Mouse (Mus musculus) embryo, embryonic 11 days (tissue): ENCODE results near the gene Oas3.
"Not testable (repeated sequence)": the region's sequence is repeated elsewhere in the genome, so short reads cannot be mapped to it uniquely, and the experiment has no call there.

Experiments
- DNase-seq: peaks from one replicate; pipeline ENCODE4 v3.0.0-alpha.2; 2015

Oas3 gene

DNA sequence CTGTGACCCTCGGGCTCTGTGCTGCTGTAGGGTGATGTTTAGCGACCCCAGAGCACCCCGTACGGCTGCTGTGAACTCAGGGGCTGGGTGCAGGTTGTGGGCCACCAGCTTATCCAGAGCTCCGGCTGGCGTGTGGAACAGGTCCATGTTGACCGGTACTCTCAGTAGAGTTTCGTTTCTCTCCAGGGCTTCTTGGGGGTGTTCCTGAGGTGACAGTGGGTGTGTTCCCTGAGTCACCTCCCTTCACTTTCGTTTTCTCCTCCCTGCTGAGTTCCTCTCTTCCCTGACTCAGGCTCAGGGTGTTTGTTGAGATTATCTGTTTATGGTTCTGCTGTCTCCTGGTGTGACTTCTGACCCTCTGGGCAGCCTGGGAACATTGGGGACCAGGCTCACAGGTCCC is at the start of gene Oas3:
TSS of gene Oas3 (minus strand) at position 184 of the 400 bp plus-strand sequence.
- no peak for DNase-seq

GRCm38 (mm10) chr5:120818999-120819398 is 41.5 kb upstream of the Oas3 start:
- no peak for DNase-seq

DNA sequence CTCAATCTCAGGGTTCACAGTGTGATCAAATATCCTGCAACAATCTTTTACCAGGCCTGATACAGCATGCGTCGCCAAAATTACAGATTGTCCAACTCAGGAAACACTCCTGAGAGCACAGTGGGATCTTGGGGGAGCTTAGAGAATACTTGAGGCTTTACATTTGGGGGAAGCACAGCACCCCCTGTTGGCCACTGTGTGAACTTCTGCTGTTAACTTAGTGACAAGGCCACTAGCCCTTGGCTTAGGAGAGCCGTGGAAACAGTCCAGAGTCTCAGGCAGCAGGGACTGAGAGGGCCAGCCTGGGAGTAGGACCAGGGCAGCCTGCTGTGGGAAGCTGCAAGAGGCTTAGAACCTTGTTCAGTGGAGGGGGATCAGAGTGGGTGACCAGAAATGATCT is 38.5 kb upstream of the Oas3 start:
- no peak for DNase-seq

DNA sequence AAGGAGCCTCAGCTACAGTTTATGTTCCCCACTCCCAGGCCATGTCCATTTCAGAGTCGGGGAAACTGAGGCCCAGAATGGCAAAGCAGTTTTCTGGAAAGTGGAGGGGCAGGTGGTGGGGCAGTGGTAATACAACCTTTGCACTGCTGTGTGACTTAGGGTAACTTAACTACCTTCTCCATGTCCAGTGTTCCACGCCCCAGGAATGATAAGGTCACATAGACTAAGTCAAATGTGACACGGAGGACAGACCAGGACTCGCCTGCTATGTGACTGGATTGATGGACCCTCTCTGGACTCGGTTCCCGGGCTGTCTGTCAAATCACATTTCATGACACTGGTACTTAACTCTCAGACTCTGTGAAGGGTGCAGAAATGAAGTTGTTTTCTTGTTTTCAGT is 35.6 kb upstream of the Oas3 start:
- DNase-seq, result no peak

DNA sequence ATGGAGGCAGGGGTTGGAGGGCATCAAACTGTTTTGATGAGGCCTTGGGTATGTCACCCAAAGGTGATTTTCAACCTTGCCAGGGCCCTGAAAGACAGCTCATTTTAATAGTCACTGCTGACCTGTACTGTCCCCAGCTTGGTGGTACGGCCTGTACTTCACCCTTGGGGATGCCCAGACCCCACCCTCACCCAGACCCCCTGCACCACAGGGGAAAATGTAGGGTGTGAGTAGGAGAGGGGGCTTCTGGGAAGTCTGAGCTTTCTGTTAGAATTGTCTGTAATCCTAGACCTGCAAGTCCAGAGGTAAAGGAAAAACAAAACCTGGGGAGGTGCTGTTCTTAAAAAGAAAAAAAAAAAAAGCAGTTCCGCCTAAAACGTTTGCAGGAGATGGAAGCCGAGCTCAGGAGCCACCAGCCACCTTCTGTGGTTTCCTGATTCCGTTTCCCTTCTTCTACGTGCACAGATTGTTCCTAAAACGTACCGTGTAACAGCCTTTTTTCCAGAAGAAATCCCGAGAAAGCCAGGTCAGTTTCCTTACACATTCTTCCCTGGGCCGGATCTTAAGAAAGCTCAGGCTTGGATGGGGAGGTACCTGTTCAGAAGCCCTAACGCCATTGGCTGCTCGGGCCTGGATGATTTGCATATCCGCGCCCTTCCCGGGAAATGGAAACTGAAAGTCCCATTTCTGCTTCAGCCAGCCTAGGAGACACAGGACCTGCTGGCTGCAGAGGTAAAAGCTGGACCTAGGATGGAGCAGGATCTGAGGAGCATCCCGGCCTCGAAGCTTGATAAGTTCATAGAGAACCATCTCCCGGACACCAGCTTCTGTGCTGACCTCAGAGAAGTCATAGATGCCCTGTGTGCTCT is 34.7 kb upstream of the Oas3 start, which contains the start of gene Oas1c:
TSS of gene Oas1c (minus strand) at position 564 of the 869 bp plus-strand sequence.
- peak; percentile 92 for DNase-seq

DNA sequence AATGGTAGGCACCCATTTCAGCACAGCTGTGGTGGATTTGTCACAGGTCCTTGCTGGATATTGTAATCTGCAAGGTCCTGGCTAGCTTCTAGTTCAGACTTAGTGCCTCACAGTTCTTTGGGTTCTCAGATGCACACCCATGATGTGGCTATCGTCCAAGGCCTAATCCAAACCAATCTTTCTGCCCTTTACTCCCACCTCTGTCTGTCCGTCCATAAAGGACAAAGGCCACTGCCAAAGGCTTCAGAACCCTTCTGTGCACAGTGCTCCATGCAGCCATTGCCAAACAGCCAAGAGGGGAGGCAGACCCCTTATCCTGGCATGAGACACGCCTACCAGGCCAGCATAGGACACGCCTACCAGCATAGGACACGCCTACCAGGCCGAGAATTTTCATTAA is 31.7 kb upstream of the Oas3 start:
- no peak for DNase-seq

GRCm38 (mm10) chr5:120806458-120806857 is 29.0 kb upstream of the Oas3 start:
- peak; percentile 56 for DNase-seq

DNA sequence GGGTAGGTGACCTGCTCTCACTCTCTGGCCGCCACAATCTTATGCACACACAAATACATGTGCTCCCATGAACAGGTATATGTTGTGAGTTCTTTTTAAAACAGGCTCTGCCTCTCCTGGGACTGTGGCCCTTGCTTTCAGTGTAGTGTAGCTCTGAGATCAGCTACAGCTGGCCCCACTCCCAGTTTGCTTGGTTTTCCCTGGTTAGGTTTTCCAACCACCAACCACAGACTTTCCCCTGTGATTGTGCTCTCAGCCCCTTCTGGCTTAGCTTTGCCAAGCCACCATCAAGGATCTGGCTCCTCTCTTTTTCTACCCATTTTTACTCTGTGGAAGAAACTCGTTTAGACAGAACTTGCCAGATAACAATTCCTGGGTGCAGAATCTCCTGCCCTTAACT is 26.1 kb upstream of the Oas3 start:
- DNase-seq, result no peak

- DNase-seq, result not testable (repeated sequence)
These were observed 21.5 kb upstream of the Oas3 start for GRCm38 (mm10) chr5:120798943-120799342.

DNA sequence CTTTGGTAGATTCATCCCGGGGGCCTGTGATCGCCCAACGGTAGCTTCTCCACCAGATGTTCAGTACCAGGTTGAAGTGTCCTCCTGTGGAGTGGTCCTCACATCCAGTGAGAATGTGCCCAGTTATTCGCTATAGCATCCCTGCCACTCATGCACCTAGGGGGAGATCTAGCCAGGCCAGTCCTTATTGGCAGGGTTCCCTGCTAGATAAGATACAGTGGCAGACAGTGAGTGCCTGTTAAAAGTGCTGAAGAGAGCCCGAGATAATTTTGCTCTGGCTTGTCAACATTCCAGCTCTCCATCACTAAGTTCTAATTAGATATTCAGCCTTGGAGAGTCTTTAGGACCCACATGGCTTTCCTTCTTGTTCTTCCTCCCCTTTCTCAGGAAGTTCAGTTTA is 20.7 kb upstream of the Oas3 start:
- not testable (repeated sequence) for DNase-seq

GRCm38 (mm10) chr5:120795480-120796034 is 18.1 kb upstream of the Oas3 start, which contains the start of gene Oas1e:
Gene Oas1e, minus strand, starts transcription at chr5:120795530.
- DNase-seq, result not testable (repeated sequence)

GRCm38 (mm10) chr5:120793043-120793442 is 15.6 kb upstream of the Oas3 start:
- peak; percentile 54 for DNase-seq

DNA sequence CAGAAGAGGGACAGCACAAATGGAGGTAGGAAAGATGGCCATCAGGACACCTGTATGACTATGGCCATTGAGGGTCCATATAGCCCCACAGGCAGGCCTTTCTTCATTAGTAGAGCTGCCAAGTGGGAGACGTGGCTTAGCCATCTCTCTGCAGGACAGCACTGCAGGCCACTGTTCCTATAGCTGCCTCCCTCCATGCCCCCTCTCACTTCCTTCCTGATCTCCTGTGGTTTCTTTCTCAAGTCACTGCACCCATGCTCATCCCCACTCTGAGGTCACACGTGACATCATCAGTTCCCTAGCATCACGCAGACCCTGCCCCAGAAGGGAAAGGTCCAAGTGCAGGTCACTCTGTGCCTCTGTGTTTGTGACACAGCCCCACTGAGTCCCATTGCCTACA is 9.6 kb upstream of the Oas3 start:
- DNase-seq, result no peak

GRCm38 (mm10) chr5:120782446-120782845 is 5.0 kb upstream of the Oas3 start:
- DNase-seq, result no peak

DNA sequence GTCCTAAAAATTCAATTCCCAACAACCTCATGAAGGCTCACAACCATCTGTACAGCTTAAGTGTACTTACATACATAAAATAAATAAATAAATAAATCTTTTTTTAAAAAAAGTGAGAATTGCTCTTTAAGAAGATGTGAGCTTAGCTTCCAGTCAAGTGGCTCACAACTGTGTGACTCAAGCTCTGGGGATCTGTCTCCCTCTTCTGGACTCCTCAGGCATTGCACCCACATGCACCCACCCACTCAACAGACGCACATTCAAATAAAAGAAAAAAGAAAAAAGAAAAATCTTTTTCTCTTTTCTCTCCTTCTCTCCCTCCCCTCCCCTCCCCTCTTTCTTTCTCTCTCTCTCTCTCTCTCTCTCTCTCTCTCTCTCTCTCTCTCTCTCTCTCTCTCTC is 4.2 kb upstream of the Oas3 start:
- DNase-seq, result no peak

GRCm38 (mm10) chr5:120779922-120780321 is 2.5 kb upstream of the Oas3 start:
- no peak for DNase-seq

- no peak for DNase-seq
These were observed 1.5 kb upstream of the Oas3 start for GRCm38 (mm10) chr5:120778941-120779340.

- DNase-seq, result no peak
These were observed 660 bp downstream of the Oas3 start for GRCm38 (mm10) chr5:120776801-120777200.

GRCm38 (mm10) chr5:120775287-120775985 is 2.0 kb downstream of the Oas3 start:
- DNase-seq, result no peak

GRCm38 (mm10) chr5:120769396-120769795 is 8.1 kb downstream of the Oas3 start:
- no peak for DNase-seq

DNA sequence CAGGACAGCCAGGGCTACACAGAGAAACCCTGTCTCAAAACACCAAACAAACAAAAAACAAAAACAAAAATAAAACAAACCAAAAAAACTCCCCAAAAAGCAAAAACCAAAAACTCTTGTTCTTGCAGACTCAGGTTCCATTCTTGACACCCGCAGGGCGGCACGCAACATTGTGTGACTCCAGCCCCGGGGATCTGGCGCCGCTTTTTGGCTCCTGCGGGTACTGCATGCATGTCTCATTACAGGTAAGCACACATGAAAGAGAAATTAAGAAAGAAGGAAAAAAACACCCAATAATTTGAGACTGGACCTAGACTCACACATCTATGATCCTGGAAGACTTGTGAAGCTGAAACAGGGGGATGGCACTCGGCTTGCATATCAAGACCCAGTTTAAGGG is 12.5 kb downstream of the Oas3 start:
- DNase-seq, result no peak

DNA sequence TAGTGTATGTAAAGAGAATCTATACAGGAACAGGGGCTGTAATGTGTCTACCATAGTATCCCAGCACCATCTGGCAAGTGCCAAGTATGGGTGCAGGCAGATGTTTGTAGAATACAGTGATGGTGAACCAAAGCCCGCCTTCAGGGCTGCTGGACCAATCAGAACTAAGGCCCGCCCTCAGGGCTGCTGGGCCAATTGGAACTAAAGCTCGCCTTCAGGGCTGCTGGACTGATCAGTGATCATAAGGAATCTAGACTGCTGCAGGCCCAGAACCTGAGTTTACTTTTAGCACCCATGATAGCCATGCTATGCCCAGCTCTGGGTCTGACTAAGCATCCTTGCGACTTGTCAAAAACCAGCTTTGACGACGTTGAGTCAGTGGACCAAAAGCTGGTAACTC is 15.6 kb downstream of the Oas3 start:
- DNase-seq, result peak; percentile 43

- no peak for DNase-seq
These were observed 23.2 kb downstream of the Oas3 start for GRCm38 (mm10) chr5:120754215-120754614.

GRCm38 (mm10) chr5:120752786-120753185 is 24.7 kb downstream of the Oas3 start:
- DNase-seq, result no peak
